Mouse (Mus musculus) layer of hippocampus, adult 2 months (tissue): Measurements from ENCODE around the gene Rps8. TPM values are rescaled to one million over a fixed set of nuclear protein-coding genes. Genes with fewer than 3 reads are reported as not detected.

Experiments
- DNase-seq, 2 experiments: peaks; one replicate each; pipeline ENCODE4 v3.0.0; 2022; ENCODE audit warnings: low spot score in 2 of 2
- H3K27ac ChIP-seq: fragments of 200-600 bp; 2 replicates; pipeline ENCODE4 v1.8.1; 2022
- H3K4me3 ChIP-seq: fragments of 200-600 bp; 2 replicates; pipeline ENCODE4 v1.8.1; 2022; ENCODE audit warnings: mild to moderate bottlenecking
- CTCF ChIP-seq: fragments of 200-600 bp; conservative IDR thresholded peaks from 2 replicates; pipeline ENCODE4 v1.8.1; 2022; ENCODE audit warnings: antibody characterized with exemption, mild to moderate bottlenecking, moderate library complexity
- microRNA-seq, 2 experiments: library from miRNA; unstranded; fragments of <30 nt; microRNA quantifications; one replicate each; pipeline ENCODE4 v1.2.0; 2021
- total RNA-seq, 2 experiments: library from RNA; stranded (reverse); gene quantifications; 2 replicates each; pipeline ENCODE4 v1.2.3; 2021

Rps8 gene
- total RNA-seq, 2 experiments from 2014 or later, result 509 to 527 TPM

DNA sequence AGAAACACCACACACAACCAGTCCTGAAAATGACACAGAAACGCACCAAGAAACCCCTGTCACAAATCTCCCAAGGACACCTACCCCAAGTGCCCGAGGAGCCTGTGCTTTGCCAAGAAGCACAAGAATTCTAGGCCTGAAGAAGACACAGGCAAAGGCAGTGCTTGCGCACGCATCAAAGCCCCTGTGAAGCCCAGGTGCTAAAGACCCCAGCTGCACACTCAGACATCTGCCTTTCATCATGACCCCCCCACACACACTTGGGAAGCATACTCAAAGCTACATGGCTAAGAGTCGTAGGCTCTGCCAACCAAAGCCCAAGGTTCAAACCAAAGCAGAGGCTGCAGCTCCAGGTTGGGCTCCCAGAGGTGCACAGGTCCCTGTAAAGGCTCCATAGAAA lies 40.5 kb downstream of the Rps8 start:
- no peak for TF ChIP-seq CTCF
- Histone ChIP-seq H3K4me3 (no peak overlapping the region), H3K27ac (no peak overlapping the region)
- no peak for DNase-seq

DNA sequence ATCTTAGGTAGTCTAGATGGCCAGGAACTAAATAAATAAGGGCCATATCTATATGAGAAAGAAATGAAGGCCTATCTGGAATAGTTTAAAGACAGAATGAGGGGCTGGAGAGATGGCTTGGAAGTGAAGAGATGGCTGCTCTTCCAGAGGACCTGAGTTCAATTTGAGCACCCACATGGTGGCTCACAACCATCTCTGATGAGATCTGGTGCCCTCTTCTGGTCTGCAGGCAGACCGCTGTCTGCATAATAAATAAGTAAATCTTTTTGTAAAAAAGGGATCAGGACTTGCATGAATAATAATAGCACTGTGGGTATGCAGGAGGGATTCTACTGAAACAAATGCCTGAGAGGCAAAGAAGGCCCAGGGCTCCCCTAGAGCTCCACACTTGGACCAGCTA lies 42.8 kb downstream of the Rps8 start:
- peak; percentile 48 for TF ChIP-seq CTCF
- no peak for DNase-seq
- Histone ChIP-seq H3K4me3 (no peak overlapping the region), H3K27ac (no peak overlapping the region)

DNA sequence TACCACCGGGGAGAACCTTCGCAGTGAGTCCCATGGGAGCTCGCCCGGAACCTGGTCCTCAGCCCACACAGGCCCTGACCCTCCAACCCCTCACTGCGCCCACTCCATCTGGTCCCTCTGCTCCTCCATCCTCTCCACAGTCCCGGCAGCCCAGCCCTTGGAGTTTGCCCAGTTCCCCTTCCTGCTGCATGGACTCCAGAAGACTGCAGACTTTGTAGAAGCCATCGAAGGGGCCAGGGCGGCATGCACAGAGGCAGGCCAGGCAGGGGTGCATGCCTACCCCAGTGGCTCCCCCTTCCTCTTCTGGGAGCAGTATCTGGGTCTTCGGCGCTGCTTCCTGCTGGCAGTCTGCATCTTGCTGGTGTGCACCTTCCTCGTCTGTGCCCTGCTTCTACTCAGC lies 45.1 kb downstream of the Rps8 start:
- no peak for TF ChIP-seq CTCF
- no peak overlapping the region for H3K4me3 ChIP-seq
- no peak for DNase-seq
- no peak overlapping the region for H3K27ac ChIP-seq

DNA sequence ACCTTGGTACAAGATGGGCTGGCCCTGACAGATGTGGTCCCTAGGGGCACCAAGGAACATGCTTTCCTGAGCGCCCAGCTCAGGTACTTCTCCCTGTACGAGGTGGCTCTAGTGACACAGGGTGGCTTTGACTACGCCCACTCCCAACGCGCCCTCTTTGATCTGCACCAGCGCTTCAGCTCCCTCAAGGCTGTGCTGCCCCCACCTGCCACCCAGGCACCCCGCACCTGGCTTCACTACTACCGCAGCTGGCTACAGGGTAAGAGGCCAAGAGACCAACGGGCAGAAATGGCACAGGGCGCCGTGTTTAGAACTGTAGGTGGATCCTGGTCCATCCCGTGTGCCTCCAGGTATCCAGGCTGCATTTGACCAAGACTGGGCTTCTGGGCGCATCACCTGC lies 45.8 kb downstream of the Rps8 start:
- H3K27ac ChIP-seq, result no peak overlapping the region
- TF ChIP-seq CTCF, result no peak
- H3K4me3 ChIP-seq, result no peak overlapping the region
- no peak for DNase-seq

DNA sequence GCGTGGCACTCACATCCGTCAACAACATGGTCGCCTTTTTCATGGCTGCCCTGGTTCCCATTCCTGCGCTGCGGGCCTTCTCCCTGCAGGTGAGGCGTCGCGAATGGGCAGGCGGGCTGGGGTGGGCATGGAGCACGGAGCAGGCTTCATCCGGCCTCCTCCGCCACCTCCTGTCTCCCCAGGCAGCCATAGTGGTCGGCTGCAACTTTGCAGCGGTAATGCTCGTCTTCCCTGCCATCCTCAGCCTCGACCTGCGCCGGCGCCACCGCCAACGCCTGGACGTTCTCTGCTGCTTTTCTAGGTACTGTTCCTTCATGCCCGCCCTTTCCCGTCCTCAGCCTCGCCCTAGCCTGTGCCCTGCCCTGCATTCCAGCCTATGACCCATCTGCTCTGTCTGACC lies 46.7 kb downstream of the Rps8 start:
- Histone ChIP-seq H3K27ac (no peak overlapping the region), H3K4me3 (no peak overlapping the region)
- DNase-seq, result no peak
- no peak for TF ChIP-seq CTCF

DNA sequence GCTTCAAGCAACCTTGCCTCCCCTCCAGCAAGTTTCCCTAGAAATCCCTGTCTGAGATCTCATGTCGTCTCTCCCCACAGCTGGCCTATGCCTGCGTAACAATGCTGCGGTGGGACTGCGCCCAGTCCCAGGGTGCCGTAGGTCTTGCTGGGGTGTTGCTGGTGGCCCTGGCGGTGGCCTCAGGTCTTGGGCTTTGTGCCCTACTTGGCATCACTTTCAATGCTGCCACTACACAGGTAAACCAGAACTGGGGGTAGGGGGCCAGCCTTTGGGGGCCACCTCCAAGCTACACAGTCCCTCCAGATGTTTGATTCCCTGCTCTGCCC lies 47.6 kb downstream of the Rps8 start:
- Histone ChIP-seq H3K27ac (no peak overlapping the region), H3K4me3 (no peak overlapping the region)
- no peak for DNase-seq
- TF ChIP-seq CTCF, result no peak

DNA sequence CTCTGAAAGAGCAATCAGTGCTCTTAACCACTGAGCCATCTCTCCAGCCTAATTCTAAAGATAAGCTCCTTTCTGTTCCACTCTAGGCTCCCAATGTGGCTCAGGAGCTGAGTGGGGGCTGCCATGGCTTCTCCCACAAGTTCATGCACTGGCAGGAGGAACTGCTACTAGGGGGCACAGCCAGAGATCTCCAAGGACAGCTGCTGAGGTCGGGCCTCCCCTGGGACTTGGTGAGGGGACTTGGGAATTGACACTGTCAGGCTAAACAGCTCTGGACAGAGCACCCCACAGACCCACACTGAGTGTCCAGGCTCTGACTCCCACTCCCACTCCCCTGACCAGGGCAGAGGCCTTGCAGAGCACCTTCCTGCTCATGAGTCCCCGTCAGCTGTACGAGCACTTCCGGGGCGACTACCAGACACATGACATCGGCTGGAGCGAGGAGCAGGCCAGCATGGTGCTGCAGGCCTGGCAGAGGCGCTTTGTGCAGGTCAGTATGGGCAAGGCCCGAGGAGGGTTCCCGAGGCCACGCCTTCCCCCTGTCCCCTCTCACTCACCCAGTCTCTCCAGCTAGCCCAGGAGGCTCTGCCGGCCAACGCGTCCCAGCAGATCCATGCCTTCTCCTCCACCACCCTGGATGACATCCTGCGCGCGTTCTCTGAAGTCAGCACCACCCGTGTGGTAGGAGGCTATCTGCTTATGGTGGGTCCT lies 48.1 kb downstream of the Rps8 start:
- TF ChIP-seq CTCF, result no peak
- Histone ChIP-seq H3K27ac (no peak overlapping the region), H3K4me3 (no peak overlapping the region)
- no peak for DNase-seq

DNA sequence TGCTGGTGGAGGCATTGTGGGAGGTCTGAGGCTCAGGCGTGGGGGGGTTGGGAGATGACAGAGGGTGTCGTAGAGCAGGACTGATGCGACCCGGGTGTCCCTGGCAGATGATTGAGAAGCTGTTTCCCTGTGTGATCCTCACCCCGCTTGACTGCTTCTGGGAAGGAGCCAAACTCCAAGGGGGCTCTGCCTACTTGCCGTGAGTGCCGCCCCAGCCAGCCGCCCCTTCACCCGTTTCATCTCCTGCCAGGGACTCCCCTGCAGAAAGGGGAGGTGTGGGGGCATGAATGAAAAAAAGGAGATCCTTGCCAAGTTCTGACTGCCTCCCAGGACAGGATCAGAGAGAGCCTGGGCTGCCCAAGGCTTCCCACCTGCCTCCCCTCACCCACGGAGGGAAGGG lies 50.9 kb downstream of the Rps8 start:
- no peak overlapping the region for H3K4me3 ChIP-seq
- no peak for TF ChIP-seq CTCF
- H3K27ac ChIP-seq, result no peak overlapping the region
- DNase-seq, result no peak

DNA sequence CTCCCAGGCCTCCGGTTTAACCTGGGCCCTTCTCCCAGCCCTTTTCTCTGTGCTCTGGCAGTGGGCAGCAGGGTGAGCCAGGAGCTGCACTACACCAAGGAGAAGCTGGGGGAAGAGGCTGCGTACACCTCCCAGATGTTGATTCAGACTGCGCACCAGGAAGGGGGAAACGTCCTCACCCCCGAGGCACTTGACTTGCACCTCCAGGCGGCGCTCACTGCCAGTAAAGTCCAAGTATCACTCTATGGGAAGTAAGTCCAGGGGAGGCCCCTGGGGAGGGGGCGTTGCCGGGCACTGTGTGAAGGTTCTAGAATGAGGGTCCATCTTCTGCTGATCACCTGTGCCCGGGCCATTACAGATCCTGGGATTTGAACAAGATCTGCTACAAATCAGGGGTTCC lies 51.4 kb downstream of the Rps8 start:
- peak; percentile 29 for TF ChIP-seq CTCF
- no peak overlapping the region for H3K27ac ChIP-seq
- DNase-seq, result no peak
- H3K4me3 ChIP-seq, result no peak overlapping the region

Small RNA genes lying within 50 kb of the gene (microRNA-seq; reads per million reads assigned to microRNA genes)
- gene Gm22398, result 0 reads per million in 2 experiments

Other genes starting within 250 kb of the Rps8 start
- 10 to 100 TPM; 58.5 to 59.2 TPM for gene Urod, start 161.8 kb downstream of the Rps8 start, total RNA-seq
- gene Hectd3, start 160.9 kb downstream of the Rps8 start, total RNA-seq, result 10 to 100 TPM; 44.9 to 46.1 TPM
- 10 to 100 TPM; 19.7 to 20.6 TPM for gene Eif2b3, start 136.8 kb downstream of the Rps8 start, total RNA-seq
- gene Ptch2, start 60.2 kb downstream of the Rps8 start, total RNA-seq, result 1 to 10 TPM; 1.5 to 2.7 TPM
- 10 to 100 TPM; 13.3 to 14.8 TPM for gene Btbd19, start 30.5 kb downstream of the Rps8 start, total RNA-seq
- under 1 TPM in 1 of 2 experiments, not detected in 1; 0.38 TPM for gene Tctex1d4, start 29.4 kb downstream of the Rps8 start, total RNA-seq
- gene Plk3, start 22.3 kb downstream of the Rps8 start, total RNA-seq, result 1 to 10 TPM; 6.9 to 7.2 TPM
- under 1 TPM; 0.26 to 0.47 TPM for gene Kif2c, start 26.4 kb upstream of the Rps8 start, total RNA-seq
- gene Tmem53, start 95.7 kb upstream of the Rps8 start, total RNA-seq, result 1 to 10 TPM; 4.7 to 4.9 TPM
- under 1 TPM; 0.47 to 0.59 TPM for gene Armh1, start 95.9 kb upstream of the Rps8 start, total RNA-seq